Mouse (Mus musculus): ENCODE measurements around the gene Arhgap17. TPM values are rescaled to one million over a fixed set of nuclear protein-coding genes. Genes with fewer than 3 reads are reported as not detected.

The Arhgap17 gene
- total and polyA plus RNA-seq, 2 experiments from 2014 or later = 4.8 to 6.3 TPM

DNA sequence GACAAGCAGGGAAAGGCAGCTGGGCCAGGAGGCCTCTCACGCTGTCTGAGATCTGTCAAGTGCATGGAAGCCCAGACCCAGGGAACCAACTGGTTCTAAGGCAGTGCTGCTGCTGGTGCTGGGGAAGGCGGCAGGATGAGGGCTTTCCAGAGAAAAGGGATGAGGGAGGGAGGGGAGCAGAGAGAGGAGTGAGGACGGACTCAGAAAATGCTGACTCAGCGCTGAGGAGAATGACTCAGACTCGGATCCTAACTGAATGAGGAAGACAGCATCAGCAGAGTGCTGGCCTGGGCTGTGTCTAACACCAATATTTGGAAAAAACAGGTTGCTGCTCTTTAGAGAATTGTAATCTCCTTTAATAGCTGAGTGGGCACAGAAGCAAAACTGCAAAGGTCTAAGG, 57.9 kb downstream of the Arhgap17 start:
- H3K4me2 ChIP-seq (ENCODE audit: low read depth, low read length, poor library complexity, severe bottlenecking) = no peak overlapping the region
- TF ChIP-seq CTCF (IDR thresholded peaks at IDR 0.05) = no peak
- no peaks in the 10 kb centered on the region for H3K27me3 ChIP-seq (ENCODE audit: insufficient read depth, low read length)
- no peak overlapping the region for H3K27ac ChIP-seq (ENCODE audit: low read depth, low read length)
- WGBS = 77% methylated on average over 5 of the region's 5 CpGs
- H3K9me3 ChIP-seq (ENCODE audit: low read length) = no peaks in the 10 kb centered on the region
- DNase-seq (ENCODE audit: low spot score) (no peak), ATAC-seq (ENCODE audit: low FRiP score) (no peak)
- peaks cover 34% of the 10 kb centered on the region for H3K36me3 ChIP-seq (ENCODE audit: insufficient read depth, low read length)
- H3K9ac ChIP-seq (replicated peaks; ENCODE audit: low read length, poor library complexity, severe bottlenecking) = no peak overlapping the region
- H3K4me3 ChIP-seq (ENCODE audit: low read depth, low read length) = no peak overlapping the region
- no peaks in the 10 kb centered on the region for H3K4me1 ChIP-seq (ENCODE audit: insufficient read depth, low read length)

DNA sequence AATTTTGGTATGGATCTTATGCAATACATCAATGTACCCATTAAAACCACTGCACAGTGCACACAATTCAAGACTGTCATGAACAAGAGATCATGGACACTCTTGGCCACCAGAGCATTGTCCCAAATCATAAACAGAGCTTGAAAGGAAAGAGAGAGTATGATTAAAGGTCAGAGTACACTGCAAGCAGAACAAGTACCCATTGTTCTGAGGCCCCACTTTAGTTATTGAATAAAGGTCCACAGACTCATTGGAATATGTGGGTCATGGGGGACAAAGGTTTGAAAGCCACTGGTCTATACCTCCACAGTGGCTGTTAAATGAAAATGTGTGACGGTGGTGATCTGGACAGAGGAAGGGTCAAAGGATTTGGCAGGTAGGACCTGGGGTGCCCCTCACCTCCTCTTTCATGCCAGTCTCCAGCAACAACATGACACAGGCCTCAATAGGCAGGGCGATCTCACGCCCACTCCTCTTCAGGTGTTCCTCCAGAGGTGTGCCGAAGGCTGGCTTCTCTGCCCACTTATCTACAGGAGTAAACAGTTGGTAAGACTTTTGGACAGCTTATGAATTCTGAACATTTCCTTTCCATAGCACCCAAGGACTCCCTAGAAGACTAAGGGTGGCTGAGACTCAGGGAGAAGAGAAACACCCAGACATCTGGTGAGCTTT, 61.7 kb downstream of the Arhgap17 start:
- Histone ChIP-seq H3K4me3 (ENCODE audit: low read depth, low read length) (no peak overlapping the region), H3K27me3 (ENCODE audit: insufficient read depth, low read length) (no peaks in the 10 kb centered on the region), H3K36me3 (ENCODE audit: insufficient read depth, low read length) (peaks cover 44% of the 10 kb centered on the region), H3K9ac (replicated peaks; ENCODE audit: low read length, poor library complexity, severe bottlenecking) (no peak overlapping the region), H3K4me1 (ENCODE audit: insufficient read depth, low read length) (no peaks in the 10 kb centered on the region), H3K4me2 (ENCODE audit: low read depth, low read length, poor library complexity, severe bottlenecking) (no peak overlapping the region), H3K27ac (ENCODE audit: low read depth, low read length) (no peak overlapping the region), H3K9me3 (ENCODE audit: low read length) (no peaks in the 10 kb centered on the region)
- WGBS = 95% methylated on average over 4 of the region's 4 CpGs
- no peak for ATAC-seq (ENCODE audit: low FRiP score)
- DNase-seq (ENCODE audit: low spot score) = no peak
- TF ChIP-seq CTCF (IDR thresholded peaks at IDR 0.05) = no peak

DNA sequence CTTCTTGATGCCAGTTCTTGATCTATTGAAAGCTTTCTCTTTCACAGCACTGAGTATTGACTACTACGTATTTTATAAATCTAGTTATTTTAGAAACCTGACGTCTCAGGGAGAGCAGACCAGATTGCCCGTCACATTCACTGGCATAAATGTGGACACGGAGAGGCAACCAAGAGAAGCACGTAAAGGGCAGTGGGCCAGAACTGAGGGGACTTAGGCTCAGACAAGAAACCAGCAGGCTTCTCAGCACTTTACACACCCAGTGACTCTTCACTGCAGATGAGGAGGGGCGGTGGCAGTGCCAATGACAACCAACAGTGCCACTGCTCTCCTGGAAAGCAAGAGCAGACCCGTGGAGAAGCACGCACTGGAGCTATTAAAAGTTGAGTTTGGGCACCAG, 62.5 kb downstream of the Arhgap17 start:
- DNase-seq (ENCODE audit: low spot score) (no peak), ATAC-seq (ENCODE audit: low FRiP score) (no peak)
- no peak for TF ChIP-seq CTCF (IDR thresholded peaks at IDR 0.05)
- H3K9me3 ChIP-seq (ENCODE audit: low read length) = no peaks in the 10 kb centered on the region
- H3K4me3 ChIP-seq (ENCODE audit: low read depth, low read length) = no peak overlapping the region
- no peak overlapping the region for H3K27ac ChIP-seq (ENCODE audit: low read depth, low read length)
- no peaks in the 10 kb centered on the region for H3K27me3 ChIP-seq (ENCODE audit: insufficient read depth, low read length)
- 95% methylated on average over 8 of the region's 8 CpGs for WGBS
- peaks cover 45% of the 10 kb centered on the region for H3K36me3 ChIP-seq (ENCODE audit: insufficient read depth, low read length)
- no peak overlapping the region for H3K4me2 ChIP-seq (ENCODE audit: low read depth, low read length, poor library complexity, severe bottlenecking)
- H3K9ac ChIP-seq (replicated peaks; ENCODE audit: low read length, poor library complexity, severe bottlenecking) = no peak overlapping the region
- no peaks in the 10 kb centered on the region for H3K4me1 ChIP-seq (ENCODE audit: insufficient read depth, low read length)

DNA sequence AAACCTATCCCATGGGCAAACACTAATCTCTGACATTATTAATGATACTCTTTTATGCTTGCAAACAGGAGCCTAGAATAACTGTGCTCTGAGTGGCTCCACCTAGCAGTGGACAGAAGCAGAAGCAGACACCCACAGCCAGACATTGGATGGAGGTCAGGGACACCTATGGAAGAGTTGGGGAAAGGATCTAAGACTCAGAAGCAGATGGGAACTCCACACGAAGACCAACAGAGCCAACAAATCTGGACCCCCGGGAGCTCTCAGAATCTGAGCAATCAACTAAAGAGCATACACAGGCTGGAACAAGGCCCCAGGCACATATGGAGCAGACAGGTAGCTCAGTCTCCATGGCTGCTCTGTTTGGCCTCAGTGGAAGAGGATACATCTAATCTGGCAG, 64.3 kb downstream of the Arhgap17 start:
- TF ChIP-seq CTCF (IDR thresholded peaks at IDR 0.05) = no peak
- H3K36me3 ChIP-seq (ENCODE audit: insufficient read depth, low read length) = peaks cover 36% of the 10 kb centered on the region
- H3K4me2 ChIP-seq (ENCODE audit: low read depth, low read length, poor library complexity, severe bottlenecking) = no peak overlapping the region
- WGBS = 94% methylated on average over 2 of the region's 2 CpGs
- H3K4me3 ChIP-seq (ENCODE audit: low read depth, low read length) = no peak overlapping the region
- H3K4me1 ChIP-seq (ENCODE audit: insufficient read depth, low read length) = no peaks in the 10 kb centered on the region
- ATAC-seq (ENCODE audit: low FRiP score) = no peak
- no peaks in the 10 kb centered on the region for H3K9me3 ChIP-seq (ENCODE audit: low read length)
- peak; percentile 50 for DNase-seq (ENCODE audit: low spot score)
- no peak overlapping the region for H3K27ac ChIP-seq (ENCODE audit: low read depth, low read length)
- no peak overlapping the region for H3K9ac ChIP-seq (replicated peaks; ENCODE audit: low read length, poor library complexity, severe bottlenecking)
- no peaks in the 10 kb centered on the region for H3K27me3 ChIP-seq (ENCODE audit: insufficient read depth, low read length)

DNA sequence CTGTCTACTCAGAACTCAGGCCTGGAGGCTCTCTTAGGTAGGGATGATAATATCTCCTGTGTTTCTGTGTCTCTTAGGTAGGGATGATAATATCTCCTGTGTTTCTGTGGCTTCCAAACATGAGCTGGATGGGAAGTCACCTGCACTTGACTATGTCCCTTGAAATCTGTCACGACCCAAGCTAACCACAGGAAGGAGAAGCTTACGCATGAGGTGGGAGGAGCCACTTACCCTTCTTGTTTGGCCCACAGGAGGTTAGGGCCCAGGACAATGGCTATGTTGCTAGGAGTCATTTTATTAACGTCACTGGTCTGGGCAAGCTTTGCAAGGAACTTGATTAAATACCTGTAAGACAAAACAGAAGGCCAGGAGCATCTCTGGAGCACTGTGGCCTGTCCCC, 69.5 kb downstream of the Arhgap17 start:
- no peak overlapping the region for H3K4me2 ChIP-seq (ENCODE audit: low read depth, low read length, poor library complexity, severe bottlenecking)
- WGBS = 88% methylated on average over 3 of the region's 3 CpGs
- ATAC-seq (ENCODE audit: low FRiP score) (no peak), DNase-seq (ENCODE audit: low spot score) (no peak)
- no peak overlapping the region for H3K27ac ChIP-seq (ENCODE audit: low read depth, low read length)
- no peaks in the 10 kb centered on the region for H3K27me3 ChIP-seq (ENCODE audit: insufficient read depth, low read length)
- H3K9me3 ChIP-seq (ENCODE audit: low read length) = no peaks in the 10 kb centered on the region
- H3K36me3 ChIP-seq (ENCODE audit: insufficient read depth, low read length) = peaks cover 29% of the 10 kb centered on the region
- no peak for TF ChIP-seq CTCF (IDR thresholded peaks at IDR 0.05)
- no peak overlapping the region for H3K9ac ChIP-seq (replicated peaks; ENCODE audit: low read length, poor library complexity, severe bottlenecking)
- no peaks in the 10 kb centered on the region for H3K4me1 ChIP-seq (ENCODE audit: insufficient read depth, low read length)
- no peak overlapping the region for H3K4me3 ChIP-seq (ENCODE audit: low read depth, low read length)

DNA sequence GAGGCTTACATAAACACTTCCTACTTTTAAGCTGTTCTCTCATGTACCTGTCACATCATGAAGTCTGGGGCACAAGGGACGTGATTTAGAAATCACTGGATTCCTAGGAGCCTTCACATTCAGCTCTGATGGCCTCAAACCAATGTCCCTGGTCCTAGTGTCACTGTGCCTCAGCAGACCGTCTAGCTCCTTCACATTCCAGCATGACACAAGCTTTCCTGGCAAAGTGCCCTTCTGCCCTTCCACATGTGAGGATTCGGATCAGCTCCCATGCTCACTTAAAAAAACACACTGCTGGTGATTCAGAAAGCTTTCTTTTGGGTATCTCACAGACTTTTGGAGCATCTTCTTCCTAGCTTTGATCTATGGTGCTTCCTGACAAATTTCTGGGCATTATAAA, 71.5 kb downstream of the Arhgap17 start:
- ATAC-seq (ENCODE audit: low FRiP score) (no peak), DNase-seq (ENCODE audit: low spot score) (peak; percentile 38)
- Histone ChIP-seq H3K4me3 (ENCODE audit: low read depth, low read length) (no peak overlapping the region), H3K4me2 (ENCODE audit: low read depth, low read length, poor library complexity, severe bottlenecking) (no peak overlapping the region), H3K4me1 (ENCODE audit: insufficient read depth, low read length) (no peaks in the 10 kb centered on the region), H3K9me3 (ENCODE audit: low read length) (no peaks in the 10 kb centered on the region), H3K9ac (replicated peaks; ENCODE audit: low read length, poor library complexity, severe bottlenecking) (no peak overlapping the region), H3K27ac (ENCODE audit: low read depth, low read length) (no peak overlapping the region), H3K27me3 (ENCODE audit: insufficient read depth, low read length) (no peaks in the 10 kb centered on the region), H3K36me3 (ENCODE audit: insufficient read depth, low read length) (peaks cover 31% of the 10 kb centered on the region)
- TF ChIP-seq CTCF (IDR thresholded peaks at IDR 0.05) = no peak
- 64% methylated on average over 3 of the region's 3 CpGs for WGBS
